Mouse (Mus musculus): ENCODE measurements at regions not wholly inside any gene's neighbourhood (a gene's known extent, or its start where the extent isn't known, plus 50 kb on each side); places are given as distances from the start of the nearest gene placed in this dataset.

- TF ChIP-seq MYOG (IDR thresholded peaks at IDR 0.05; ENCODE audit: control insufficient read depth, extremely low read depth, insufficient read length) (no peak), MYOD1 (IDR thresholded peaks at IDR 0.05; ENCODE audit: control insufficient read depth, insufficient read length, low read depth) (no peak), CTCF (IDR thresholded peaks at IDR 0.05; ENCODE audit: control insufficient read depth, insufficient read depth, insufficient read length) (no peak)
These were observed 226.3 kb downstream of the Zfp36l1 start for GRCm38 (mm10) chr12:79886494-79886893.

Data from C2C12 (cell line).